Mouse (Mus musculus) macrophage (primary cell): ENCODE results near the gene Tcf7l2. TPM values are rescaled to one million over a fixed set of nuclear protein-coding genes. Genes with fewer than 3 reads are reported as not detected.

Experiments used
- H3K27ac ChIP-seq: fragments of 350-480 bp; formaldehyde crosslinking; 2 replicates; pipeline ENCODE4 v1.9.0; 2021
- H3K36me3 ChIP-seq: fragments of 350-480 bp; formaldehyde crosslinking; 2 replicates; pipeline ENCODE4 v1.9.0; 2021; ENCODE audit errors: inconsistent target
- H3K4me3 ChIP-seq: fragments of 350-480 bp; formaldehyde crosslinking; 2 replicates; pipeline ENCODE4 v1.9.0; 2021; ENCODE audit errors: inconsistent target
- H3K79me2 ChIP-seq: fragments of 350-480 bp; formaldehyde crosslinking; 2 replicates; pipeline ENCODE4 v1.9.0; 2021; ENCODE audit errors: inconsistent target
- WGBS: methylation state at CpG from one replicate; pipeline ENCODE4 v1.1.7; 2026; ENCODE audit warnings: inconsistent platforms; ENCODE audit not compliant: missing documents; 5-methylcytosine and 5-hydroxymethylcytosine counted together
- polyA plus RNA-seq: library from polyadenylated mRNA; stranded (reverse); fragments of 250-400 nt; gene quantifications from 3 replicates; pipeline ENCODE4 v1.2.4, GENCODE M21; 2018; ENCODE audit warnings: inconsistent platforms
- total RNA-seq, 78 experiments: library from RNA; depleted of rRNA; stranded (reverse); fragments of 250-400 nt; gene quantifications; 1 replicate in 9 of 78; 2 replicates in 24 of 78; 3 replicates in 43 of 78; 4 replicates in 2 of 78; pipeline ENCODE4 v1.2.4; 2018; ENCODE audit warnings: inconsistent platforms in 56 of 78

The Tcf7l2 gene
- 100 to 1,000 TPM in 4 of 26 experiments, 10 to 100 TPM in 22; 38.1 to 133 (median 64.8) TPM for total RNA-seq (2018; cell fraction: chromatin; rRNA removed)
- 10 to 100 TPM; 12.8 to 31.4 (median 18.4) TPM for total RNA-seq (2018; cell fraction: cytosol; rRNA removed)
- 100 to 1,000 TPM in 2 of 26 experiments, 10 to 100 TPM in 24; 35.9 to 103 (median 60.9) TPM for total RNA-seq (2018; cell fraction: nucleus; rRNA removed)
- 8.0 to 16.4 TPM (median 16.3 TPM) in 3 replicates for polyA plus RNA-seq

DNA sequence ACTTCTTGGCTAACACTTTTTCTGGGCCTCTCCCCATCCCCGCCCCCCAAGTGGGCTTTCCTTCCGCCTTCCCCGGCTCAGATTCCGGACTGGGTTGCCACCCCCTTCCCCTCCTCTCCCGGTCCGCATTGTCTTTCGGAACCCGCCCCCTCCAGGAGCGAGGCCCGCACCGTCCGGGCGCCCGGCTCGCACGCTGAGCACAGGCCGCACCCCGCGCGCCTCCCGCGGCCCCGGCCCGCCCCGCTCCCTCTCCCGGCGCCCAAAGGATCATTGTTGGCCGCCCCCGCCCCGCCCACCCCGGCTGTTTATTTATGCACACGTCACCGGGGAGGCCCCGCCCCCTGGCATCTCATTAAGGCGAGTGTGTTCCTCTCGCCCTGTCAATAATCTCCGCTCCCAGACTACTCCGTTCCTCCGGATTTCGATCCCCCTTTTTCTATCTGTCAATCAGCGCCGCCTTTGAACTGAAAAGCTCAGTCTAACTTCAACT lies at the start of gene Tcf7l2:
Tcf7l2 (plus strand) TSS at position 382 of the 490 bp plus-strand sequence.
- Histone ChIP-seq H3K36me3 (no peaks in the 10 kb centered on the region), H3K79me2 (peaks cover 18% of the 10 kb centered on the region; the same call in 1 of the 2 replicates), H3K27ac (peak within 1 kb of the TSS; percentile 77), H3K4me3 (peak within 1 kb of the TSS; percentile 56)
- under 1% methylated on average over 18 of the region's 42 CpGs for WGBS

DNA sequence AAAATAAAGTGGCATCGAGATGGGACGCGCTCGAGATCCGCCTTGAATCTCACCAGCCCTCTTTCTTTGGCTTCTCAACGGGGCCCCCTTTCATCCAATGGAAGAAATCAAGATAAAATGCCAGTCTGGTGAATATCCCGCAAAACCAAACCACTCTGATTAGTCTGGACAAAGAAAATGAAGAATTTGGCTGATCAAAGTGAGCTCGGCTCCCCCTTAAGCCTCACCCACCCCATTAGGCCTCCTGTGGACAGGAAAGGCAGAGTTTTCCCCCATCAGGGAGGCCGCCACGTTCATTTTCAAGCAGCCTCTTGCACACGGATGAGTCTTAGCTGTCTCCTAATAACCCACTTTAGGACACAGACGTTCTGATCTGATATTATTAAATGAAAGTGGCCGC lies 47.0 kb upstream of the Tcf7l2 start:
- H3K36me3 ChIP-seq: no peaks in the 10 kb centered on the region
- 88% methylated on average over 13 of the region's 13 CpGs for WGBS
- no peak overlapping the region for H3K4me3 ChIP-seq
- no peaks in the 10 kb centered on the region for H3K79me2 ChIP-seq
- no peak overlapping the region for H3K27ac ChIP-seq

DNA sequence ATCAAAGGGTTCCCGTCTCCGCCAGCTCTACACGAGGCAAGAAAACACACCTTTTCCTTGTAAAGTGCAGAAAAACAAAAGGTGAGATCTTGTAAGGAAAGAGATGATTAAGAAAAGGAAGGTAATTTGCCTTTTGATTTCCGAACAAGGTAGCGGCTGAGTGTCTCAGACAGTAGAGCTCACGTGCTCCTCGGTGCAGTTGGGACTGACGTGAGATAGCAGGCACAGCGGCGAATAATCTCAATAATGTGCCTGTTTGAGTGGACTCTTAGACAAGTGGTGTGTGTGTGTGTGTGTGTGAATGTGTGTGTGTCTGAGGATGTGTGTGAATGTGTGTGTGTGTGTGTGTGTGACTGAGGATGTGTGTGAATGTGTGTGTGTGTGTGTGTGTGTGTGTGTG lies 46.2 kb upstream of the Tcf7l2 start:
- Histone ChIP-seq H3K27ac (no peak overlapping the region), H3K4me3 (no peak overlapping the region), H3K79me2 (no peaks in the 10 kb centered on the region), H3K36me3 (no peaks in the 10 kb centered on the region)
- 93% methylated on average over 10 of the region's 10 CpGs for WGBS

DNA sequence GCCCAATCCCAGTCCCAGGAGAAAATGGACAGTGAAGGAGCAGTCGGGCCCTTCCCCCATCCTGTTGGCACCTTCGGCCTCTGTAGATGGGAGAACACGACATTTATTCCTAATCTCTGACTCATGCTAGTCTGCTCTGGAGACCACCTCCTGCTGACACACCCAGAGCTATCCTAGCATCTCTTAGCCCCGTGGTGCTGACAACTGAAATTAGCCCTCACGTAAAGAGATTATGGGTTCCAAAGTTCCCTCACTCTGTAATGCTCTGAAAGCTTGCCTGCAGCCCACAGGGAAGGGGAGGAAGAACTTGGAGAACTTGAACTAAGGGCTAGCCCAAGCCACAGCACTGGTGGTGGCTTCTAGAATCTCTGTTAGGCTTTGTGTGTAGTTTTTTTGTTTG lies 42.7 kb upstream of the Tcf7l2 start:
- no peak overlapping the region for H3K27ac ChIP-seq
- H3K4me3 ChIP-seq: no peak overlapping the region
- WGBS: 94% methylated on average over 5 of the region's 5 CpGs
- no peaks in the 10 kb centered on the region for H3K79me2 ChIP-seq
- H3K36me3 ChIP-seq: no peaks in the 10 kb centered on the region

DNA sequence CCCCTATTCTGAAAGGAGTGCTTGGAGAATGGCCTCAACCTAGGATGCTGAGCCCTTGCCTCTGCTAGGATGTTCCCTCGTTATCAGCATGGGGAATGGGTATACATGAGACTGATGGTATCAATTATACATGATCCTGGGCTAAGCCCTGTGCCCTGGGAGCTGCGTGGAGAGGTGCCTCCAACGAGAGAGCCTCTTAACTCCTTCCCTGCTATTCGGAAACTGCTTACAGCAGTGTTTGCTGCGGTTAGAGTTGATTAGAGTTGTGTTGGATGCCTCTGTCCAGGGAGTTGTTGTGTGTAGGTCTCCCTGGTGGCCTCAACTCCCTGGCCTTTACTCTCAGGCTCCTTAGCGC lies 41.4 kb upstream of the Tcf7l2 start:
- Histone ChIP-seq H3K36me3 (no peaks in the 10 kb centered on the region), H3K27ac (peak overlapping the region; percentile 54), H3K4me3 (no peak overlapping the region), H3K79me2 (no peaks in the 10 kb centered on the region)
- 55% methylated on average over 6 of the region's 6 CpGs for WGBS

DNA sequence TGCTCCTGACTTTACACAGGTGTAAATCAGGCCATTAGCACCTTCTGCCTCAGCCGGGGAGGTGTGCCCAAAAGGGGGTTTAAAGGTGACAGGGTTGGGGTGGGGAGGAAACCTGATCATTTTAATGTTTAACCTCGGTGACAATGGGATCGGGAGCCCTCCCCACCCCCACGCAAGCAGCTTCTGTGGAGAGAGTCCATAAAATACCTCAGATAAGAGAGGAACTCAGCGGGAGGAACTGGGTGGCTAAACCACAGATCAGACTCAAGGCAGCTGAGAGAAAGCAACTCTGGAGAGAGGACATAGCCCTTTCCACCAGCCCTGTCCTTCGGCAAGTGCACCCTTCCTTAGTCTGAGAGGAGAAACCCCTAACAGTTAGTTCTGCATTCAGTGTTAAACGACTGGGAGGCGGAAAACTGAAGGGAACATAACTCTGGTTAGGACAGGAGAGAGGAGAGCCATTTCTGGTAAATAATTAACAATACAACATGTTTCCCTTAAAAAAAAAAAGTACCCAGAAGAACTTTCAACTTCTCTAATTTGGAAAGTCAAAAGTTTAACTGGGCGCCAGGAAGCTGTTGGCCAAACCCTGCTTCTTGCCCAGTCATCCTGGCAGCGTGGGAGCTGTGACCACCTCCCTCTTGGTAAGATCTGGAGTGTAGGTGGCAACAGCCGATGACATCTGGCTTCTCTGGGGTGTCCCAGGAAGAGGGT lies 40.9 kb upstream of the Tcf7l2 start:
- 3% methylated on average over 11 of the region's 11 CpGs for WGBS
- Histone ChIP-seq H3K79me2 (no peaks in the 10 kb centered on the region), H3K4me3 (no peak overlapping the region), H3K36me3 (no peaks in the 10 kb centered on the region), H3K27ac (peak overlapping the region; percentile 54)

DNA sequence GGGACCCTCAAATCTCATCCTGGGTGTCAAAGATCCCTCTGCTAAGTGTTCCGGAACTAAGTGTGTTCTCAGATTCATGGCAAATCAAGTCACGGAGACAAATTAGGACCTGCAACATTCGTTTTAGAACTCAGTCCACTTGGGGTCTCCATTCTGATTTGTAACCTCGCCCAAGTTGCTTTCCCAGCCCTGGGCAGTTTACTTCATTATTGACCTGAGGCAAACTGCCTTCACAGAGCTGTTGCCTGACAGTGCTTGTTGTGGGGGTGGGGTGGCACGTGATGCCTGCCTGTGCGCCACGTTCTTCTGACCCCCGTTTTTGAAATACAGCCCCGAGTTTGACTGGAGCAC lies 40.4 kb upstream of the Tcf7l2 start:
- Histone ChIP-seq H3K79me2 (no peaks in the 10 kb centered on the region), H3K36me3 (no peaks in the 10 kb centered on the region), H3K4me3 (no peak overlapping the region), H3K27ac (peak overlapping the region; percentile 54)
- 74% methylated on average over 9 of the region's 9 CpGs for WGBS

DNA sequence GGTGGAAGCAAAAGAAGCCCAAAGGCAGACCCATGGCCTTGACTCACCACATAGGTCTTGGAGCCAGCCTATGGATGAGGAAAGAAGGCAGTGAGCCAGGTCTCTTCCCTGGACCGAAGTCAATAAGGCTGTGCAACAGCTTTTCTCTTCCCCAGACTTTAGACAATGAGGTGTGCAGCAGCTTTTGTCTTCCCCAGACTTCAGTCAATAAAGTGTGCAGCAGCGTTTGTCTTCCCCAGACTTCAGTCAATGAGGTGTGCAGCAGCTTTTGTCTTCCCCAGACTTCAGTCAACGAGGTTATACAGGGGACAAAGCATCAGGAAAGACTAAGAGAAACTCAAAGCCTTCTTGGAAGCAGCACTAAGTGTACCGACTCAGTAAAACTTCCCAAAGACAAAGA lies 39.5 kb upstream of the Tcf7l2 start:
- Histone ChIP-seq H3K79me2 (no peaks in the 10 kb centered on the region), H3K27ac (no peak overlapping the region), H3K36me3 (no peaks in the 10 kb centered on the region), H3K4me3 (no peak overlapping the region)
- 95% methylated on average over 4 of the region's 4 CpGs for WGBS

DNA sequence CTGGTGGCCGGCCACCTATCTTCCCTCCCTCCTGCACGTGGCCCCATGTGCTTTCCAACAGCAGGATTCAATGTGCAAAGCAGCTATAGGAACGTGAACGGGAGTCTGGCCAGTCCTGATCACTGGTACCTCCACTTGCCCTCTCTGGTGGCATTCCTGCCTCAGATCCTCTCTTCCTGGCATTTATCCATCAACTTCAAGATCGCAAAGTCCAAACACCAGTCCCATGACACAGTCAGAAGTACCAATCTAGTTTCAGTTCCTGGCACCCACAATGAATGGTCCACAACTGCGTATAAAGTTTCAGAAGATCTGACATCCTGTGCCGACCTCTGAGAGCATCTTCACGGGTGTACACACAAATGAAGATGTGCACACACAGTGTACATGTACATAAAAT lies 38.9 kb upstream of the Tcf7l2 start:
- H3K27ac ChIP-seq: no peak overlapping the region
- no peaks in the 10 kb centered on the region for H3K79me2 ChIP-seq
- H3K36me3 ChIP-seq: no peaks in the 10 kb centered on the region
- WGBS: 91% methylated on average over 8 of the region's 8 CpGs
- H3K4me3 ChIP-seq: no peak overlapping the region

DNA sequence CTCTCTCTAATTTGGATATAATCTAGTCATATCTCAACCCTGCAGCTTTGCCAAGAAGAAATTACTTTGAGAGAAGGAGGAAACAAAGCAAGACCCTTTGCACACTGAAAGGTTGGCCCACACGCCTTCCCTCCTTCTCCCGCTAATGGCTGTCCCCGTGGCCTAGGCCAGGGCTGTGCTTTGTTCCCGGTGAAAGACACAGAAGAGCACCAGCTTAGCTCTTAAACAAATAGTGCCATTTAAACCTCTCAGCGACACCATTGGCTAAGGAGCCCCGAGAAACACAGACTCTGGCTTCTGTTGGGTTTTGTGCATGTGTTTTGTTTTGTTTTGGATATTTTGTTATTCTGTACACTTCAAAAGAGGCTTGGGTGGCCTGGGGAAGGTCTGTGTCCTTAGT lies 37.5 kb upstream of the Tcf7l2 start:
- no peak overlapping the region for H3K4me3 ChIP-seq
- WGBS: 86% methylated on average over 5 of the region's 6 CpGs
- H3K79me2 ChIP-seq: no peaks in the 10 kb centered on the region
- no peak overlapping the region for H3K27ac ChIP-seq
- H3K36me3 ChIP-seq: no peaks in the 10 kb centered on the region

DNA sequence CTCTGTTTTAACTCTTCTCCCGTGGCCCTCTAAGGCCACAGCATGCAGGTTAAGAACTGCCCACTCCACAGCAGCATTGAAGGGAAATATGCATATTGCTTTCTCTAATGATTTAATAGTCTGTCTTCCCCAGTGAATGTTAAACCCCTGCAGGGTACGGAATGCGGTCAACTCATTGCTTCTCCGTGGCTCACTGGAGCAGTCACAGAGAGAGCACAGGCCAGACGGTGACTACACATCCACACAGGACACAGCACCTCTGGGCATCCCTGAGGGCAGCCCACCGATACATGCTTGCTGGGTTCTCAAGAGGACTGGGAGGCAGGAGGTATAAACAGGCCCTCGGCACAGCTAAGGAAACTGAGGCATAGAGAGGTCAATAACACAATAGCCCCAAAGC lies 35.3 kb upstream of the Tcf7l2 start:
- no peaks in the 10 kb centered on the region for H3K36me3 ChIP-seq
- H3K4me3 ChIP-seq: no peak overlapping the region
- H3K79me2 ChIP-seq: no peaks in the 10 kb centered on the region
- WGBS: 95% methylated on average over 7 of the region's 7 CpGs
- H3K27ac ChIP-seq: no peak overlapping the region

DNA sequence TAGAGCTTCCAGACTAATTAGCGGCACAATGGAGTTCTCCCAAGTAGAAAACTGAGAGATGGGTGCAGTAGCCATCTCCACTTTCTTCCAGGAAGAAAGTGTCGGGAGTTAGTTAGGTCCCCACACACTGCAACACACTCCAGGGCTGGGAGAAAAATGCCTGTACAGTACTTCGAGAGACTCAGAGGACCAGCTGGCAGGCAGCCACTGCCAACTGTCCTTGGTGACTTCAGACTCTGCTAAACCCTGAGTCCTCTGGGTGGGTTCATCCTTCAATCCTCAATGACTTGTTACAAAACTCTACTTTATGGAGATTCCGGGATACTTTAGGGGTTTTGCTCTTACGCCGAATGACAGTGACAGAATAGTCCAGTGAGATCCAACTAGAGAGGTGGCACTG lies 34.8 kb upstream of the Tcf7l2 start:
- Histone ChIP-seq H3K79me2 (no peaks in the 10 kb centered on the region), H3K27ac (no peak overlapping the region), H3K36me3 (no peaks in the 10 kb centered on the region), H3K4me3 (no peak overlapping the region)
- WGBS: 92% methylated on average over 6 of the region's 6 CpGs

DNA sequence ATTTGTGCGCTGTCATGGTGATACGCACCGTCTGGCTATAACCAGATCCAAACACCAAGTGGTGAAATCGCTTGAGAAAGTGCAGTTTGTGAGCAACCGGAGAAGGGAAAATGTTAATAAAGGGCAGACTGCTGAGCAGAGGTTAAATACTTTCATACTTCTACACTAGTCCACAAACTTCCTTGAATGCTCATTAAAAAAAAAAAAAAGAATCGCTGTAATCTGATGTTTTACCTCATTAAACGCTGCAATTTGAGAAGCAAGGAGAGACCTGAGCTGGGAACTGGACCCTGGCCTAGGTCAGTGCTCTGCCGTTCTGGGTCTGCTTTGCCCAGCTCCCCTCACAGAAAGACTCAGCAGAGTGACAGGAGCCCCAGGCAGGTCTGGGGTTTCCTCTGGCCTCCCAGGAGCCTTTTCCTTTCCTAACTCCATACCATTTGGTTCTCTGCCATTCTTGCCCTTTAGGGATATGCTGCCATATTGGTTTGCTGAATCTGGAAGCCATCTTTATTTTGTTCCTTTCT lies 33.5 kb upstream of the Tcf7l2 start:
- no peaks in the 10 kb centered on the region for H3K36me3 ChIP-seq
- WGBS: 94% methylated on average over 8 of the region's 8 CpGs

DNA sequence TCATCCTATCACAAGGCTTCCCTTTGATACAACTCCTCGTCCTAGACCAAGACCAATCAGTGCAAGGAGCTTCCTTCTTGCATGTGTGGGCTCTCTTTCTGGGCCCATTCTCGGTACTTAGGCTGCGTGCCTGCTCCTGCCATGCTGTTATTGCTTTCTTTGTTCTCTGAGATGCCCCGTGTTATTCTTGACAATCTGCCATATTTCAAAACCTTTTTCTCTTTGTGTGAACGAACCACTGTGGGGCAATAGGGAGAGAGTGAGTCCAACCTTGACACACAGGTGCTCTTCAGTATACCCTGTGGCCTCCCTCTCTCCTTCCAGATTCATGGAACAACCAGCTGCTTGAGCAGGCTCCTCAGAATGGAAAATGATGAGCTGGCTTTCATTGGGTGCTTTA lies 30.8 kb upstream of the Tcf7l2 start:
- 94% methylated on average over 5 of the region's 5 CpGs for WGBS
- Histone ChIP-seq H3K79me2 (no peaks in the 10 kb centered on the region), H3K27ac (no peak overlapping the region), H3K36me3 (no peaks in the 10 kb centered on the region), H3K4me3 (no peak overlapping the region)

More for the DNA sequence above, 33.5 kb upstream of the Tcf7l2 start:
- H3K4me3 ChIP-seq: no peak overlapping the region
- no peak overlapping the region for H3K27ac ChIP-seq
- no peaks in the 10 kb centered on the region for H3K79me2 ChIP-seq

DNA sequence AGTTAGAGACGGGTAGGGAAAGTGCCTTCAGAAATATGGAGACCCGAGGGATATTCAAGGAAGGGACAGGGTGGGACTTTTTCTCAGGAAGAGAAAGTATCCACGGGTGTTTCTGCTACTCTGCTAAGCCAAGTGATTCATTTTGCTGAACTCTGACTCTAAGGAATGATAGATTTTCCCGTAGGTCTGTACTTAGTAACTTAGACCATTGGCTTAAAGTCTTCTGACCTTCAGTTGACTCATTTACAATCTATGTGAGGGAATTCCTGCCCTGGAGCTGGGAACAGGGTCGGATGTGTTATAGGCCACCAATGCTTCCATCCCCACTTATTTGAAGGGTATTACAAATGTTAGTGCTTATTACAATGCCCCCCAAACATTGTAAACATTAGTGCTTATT lies 29.9 kb upstream of the Tcf7l2 start:
- Histone ChIP-seq H3K36me3 (no peaks in the 10 kb centered on the region), H3K4me3 (no peak overlapping the region), H3K27ac (no peak overlapping the region), H3K79me2 (no peaks in the 10 kb centered on the region)
- 89% methylated on average over 5 of the region's 5 CpGs for WGBS
